Mouse (Mus musculus) gastrocnemius, adult 2 months (tissue): ENCODE measurements around the gene Gng7. TPM values are rescaled to one million over a fixed set of nuclear protein-coding genes. Genes with fewer than 3 reads are reported as not detected.
A peak's percentile ranks its signal among the peaks of the same experiment; 100 is the strongest.
"Not testable (repeated sequence)": the region's sequence is repeated elsewhere in the genome, so short reads cannot be mapped to it uniquely, and the experiment has no call there.

Experiments
- DNase-seq: peaks from one replicate; pipeline ENCODE4 v3.0.0; 2022
- H3K27ac ChIP-seq: fragments of 200-600 bp; 2 replicates; pipeline ENCODE4 v1.8.1; 2022; ENCODE audit warnings: mild to moderate bottlenecking
- H3K4me3 ChIP-seq: fragments of 200-600 bp; 2 replicates; pipeline ENCODE4 v1.8.1; 2022; ENCODE audit warnings: mild to moderate bottlenecking, moderate library complexity
- CTCF ChIP-seq: fragments of 200-600 bp; IDR thresholded peaks from 2 replicates; pipeline ENCODE4 v1.8.1; 2022; ENCODE audit warnings: antibody characterized with exemption, mild to moderate bottlenecking, moderate library complexity
- intact Hi-C: fragments of 180-260 bp; cut with DNase I; formaldehyde crosslinking; loops from one replicate; pipeline ENCODE4 v1.15.1; 2025
- long read RNA-seq, 2 experiments: library from polyadenylated mRNA; stranded (forward); transcript quantifications; one replicate each; pipeline ENCODE4 v2.0.0; 2021
- total RNA-seq, 2 experiments: library from RNA; stranded (reverse); gene quantifications; 2 replicates each; pipeline ENCODE4 v1.2.3; 2021

Gene Gng7
- total RNA-seq = 1 to 10 TPM in 1 of 2 experiments, under 1 TPM in 1; 0.66 to 1.0 TPM
- long read RNA-seq, experiment 1, partial matches to known transcripts = 0 of 4 reads
- long read RNA-seq, experiment 1, other reads (novel, unspliced or antisense) = 0 of 4 reads
- long read RNA-seq, experiment 2 = 0 reads

GRCm38 (mm10) chr10:81014393-81015384, at the start of gene Gng7:
TSS of gene Gng7 (minus strand) at chr10:81014945.
- DNase-seq = peak; percentile 98
- intact Hi-C loops = no loop called here
- TF ChIP-seq CTCF = no peak
- peak within 1 kb of the TSS; percentile 71 for H3K4me3 ChIP-seq
- H3K27ac ChIP-seq = peak within 1 kb of the TSS; percentile 68

DNA sequence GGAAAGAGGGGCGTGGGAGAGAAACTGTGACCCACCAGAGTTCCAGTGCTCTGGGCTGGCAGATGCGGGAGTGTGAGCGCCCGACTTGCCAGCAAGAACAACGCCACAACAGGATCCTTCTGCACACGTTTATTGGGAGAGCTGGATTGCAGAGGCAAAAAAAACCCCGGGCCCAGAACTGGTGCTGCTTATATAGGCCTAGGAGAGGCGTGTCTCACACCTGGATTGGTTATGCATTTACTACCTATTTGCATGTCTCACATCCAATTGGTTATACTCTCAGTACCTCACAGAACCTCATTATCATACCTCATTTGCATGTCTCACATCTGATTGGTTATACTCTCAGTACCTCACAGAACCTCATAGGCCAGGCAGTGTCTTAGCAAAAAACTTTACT, 49.8 kb upstream of the Gng7 start:
- H3K27ac ChIP-seq, DNase-seq, H3K4me3 ChIP-seq, intact Hi-C loops: not testable (repeated sequence)

DNA sequence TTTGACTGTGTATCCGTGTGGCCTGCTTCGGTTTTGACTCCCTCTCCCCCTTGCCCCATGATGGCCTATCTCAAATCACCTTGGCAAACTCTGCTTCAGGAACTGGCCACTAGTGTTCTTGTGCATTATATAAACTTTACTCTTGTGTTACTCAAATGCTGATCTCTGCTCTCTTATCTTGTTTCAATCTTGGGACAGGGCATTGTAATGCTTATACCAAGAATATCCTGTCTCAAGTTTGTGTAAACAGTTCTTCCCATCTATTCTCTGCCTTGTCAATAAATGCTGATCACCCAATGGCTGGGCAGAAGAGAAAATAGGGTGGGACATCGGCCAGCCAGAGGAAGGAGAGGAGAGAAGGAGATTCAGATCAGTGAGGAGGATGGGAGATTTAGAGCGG, 48.0 kb upstream of the Gng7 start:
- intact Hi-C loops = no loop called here
- H3K4me3 ChIP-seq = no peak overlapping the region
- no peak overlapping the region for H3K27ac ChIP-seq
- no peak for DNase-seq
- TF ChIP-seq CTCF = no peak

DNA sequence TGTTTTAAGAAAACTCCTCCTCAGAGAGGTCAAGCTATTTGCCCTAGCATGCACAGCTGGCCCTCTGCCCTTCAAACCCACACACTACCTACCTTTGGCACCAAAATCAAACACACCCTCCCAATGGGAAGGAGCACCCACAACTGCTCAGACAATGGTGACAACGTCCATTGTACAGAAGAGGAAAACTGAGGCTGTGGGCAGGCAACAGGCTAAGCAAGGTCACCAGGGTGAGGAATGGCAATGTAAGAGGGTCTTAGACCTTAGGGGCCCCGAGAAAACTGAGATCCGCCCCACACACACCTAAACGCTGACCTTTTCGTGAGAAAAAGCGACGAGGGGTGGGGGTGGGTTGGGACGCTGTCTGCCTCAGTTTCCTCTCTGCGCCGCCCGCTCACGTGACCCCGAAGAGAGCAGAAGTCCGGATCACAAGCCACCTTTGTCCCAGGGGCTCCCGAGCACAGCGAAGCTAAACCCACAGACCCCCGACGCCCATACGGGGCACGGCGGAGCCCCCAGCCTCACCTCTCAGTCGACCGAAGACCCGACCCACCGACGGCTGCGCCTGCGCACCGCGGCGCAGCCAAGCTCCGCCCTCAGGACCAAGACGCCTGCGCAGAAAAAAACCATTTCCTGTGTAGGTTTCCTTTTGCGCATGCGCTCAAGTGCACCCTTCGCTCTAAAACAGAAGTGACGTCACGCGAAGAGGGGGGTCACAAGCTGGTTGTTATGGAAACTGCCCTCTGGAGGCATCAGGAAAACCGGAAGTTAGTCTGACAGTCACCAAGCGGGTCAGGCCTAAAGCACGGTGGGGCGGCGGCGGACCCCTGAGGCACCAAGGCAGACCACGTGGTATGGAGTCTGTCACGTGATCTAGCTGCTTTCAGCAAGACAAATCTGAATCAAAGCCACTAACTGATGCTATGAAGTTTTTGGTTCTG, 45.1 kb upstream of the Gng7 start, which contains the start of gene Sgta:
Gene Sgta, minus strand, starts transcription at position 579 of the 941 bp plus-strand sequence.
- H3K27ac ChIP-seq = peak within 1 kb of the TSS; percentile 96
- intact Hi-C loops = no loop called here
- H3K4me3 ChIP-seq = peak within 1 kb of the TSS; percentile 85
- DNase-seq = peak; percentile 98
- no peak for TF ChIP-seq CTCF

- intact Hi-C loops = no loop called here
- Histone ChIP-seq H3K27ac (peak overlapping the region; percentile 96), H3K4me3 (peak overlapping the region; percentile 85)
- TF ChIP-seq CTCF = no peak
- no peak for DNase-seq
These were observed 44.2 kb upstream of the Gng7 start for GRCm38 (mm10) chr10:81058896-81059295.

DNA sequence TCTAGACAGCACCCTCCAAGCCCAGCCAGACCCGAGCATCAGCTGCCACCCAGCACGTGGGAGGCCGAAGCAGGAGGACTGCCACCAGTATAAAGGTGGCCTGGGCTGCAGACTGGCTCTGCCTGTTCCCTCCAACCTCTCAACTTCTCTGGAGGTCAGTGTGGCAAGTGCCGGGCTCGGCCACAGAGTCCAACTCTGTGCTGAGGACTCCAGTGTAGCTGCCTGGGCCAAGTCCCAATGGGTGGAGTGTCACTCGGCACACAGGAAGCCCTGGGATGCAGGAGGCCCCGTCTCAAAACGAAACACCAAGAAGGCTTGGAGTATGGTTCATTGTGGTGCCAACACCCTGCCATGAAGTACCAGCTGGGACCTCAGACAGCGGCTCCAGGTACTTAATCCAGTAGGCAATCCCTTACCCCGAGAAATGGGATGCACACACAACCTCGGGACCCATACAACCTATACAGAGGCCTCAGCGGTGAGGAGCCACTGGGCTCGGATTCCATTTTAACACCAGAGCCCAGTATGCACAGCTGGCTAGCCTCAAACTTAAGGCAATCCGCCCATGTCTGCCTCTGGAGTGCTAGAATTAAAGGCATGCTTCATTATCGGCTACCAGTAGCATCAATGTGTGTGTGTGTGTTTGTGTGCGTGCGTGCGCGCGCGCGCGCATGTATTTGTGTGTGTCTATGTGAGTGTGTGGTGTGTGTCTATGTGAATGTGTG, 42.8 kb upstream of the Gng7 start:
- DNase-seq = no peak
- H3K27ac ChIP-seq = peak overlapping the region; percentile 46
- TF ChIP-seq CTCF = no peak
- 0 out of 2 replicates have a peak overlapping the region, but pooled peaks have one; percentile 9 for H3K4me3 ChIP-seq
- intact Hi-C loops = no loop called here

GRCm38 (mm10) chr10:81055802-81056340, 41.1 kb upstream of the Gng7 start:
- DNase-seq, intact Hi-C loops, H3K4me3 ChIP-seq: not testable (repeated sequence)
- peak overlapping the region; percentile 20; the same call in 1 of the 2 replicates for H3K27ac ChIP-seq

- Histone ChIP-seq H3K27ac (peak overlapping the region; percentile 20; the same call in 1 of the 2 replicates), H3K4me3 (no peak overlapping the region)
- intact Hi-C loops = no loop called here
- no peak for TF ChIP-seq CTCF
- DNase-seq = no peak
These were observed 40.4 kb upstream of the Gng7 start for GRCm38 (mm10) chr10:81055169-81055568.

DNA sequence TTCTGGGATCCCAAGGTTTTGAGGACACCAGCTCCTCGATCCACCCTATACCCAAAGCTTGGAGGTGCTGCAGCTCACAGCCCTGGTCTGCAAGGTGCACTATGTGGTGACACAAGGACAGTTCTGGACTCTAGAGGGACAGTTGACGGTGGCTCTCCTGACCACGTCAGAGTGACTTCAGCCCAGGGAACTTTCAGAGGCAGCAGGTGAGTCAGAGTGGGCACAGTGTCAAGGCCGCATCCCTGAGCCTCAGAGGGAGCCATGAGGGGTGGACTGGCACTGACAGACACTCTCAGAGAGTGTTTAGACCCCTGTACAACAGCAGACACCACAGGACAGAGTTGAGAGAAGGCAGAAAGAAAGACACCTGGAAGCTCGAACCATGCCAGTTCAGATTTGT, 37.8 kb upstream of the Gng7 start:
- no peak overlapping the region for H3K27ac ChIP-seq
- DNase-seq = no peak
- intact Hi-C loops = no loop called here
- TF ChIP-seq CTCF = no peak
- no peak overlapping the region for H3K4me3 ChIP-seq

GRCm38 (mm10) chr10:81051133-81051532, 36.4 kb upstream of the Gng7 start:
- H3K27ac ChIP-seq = no peak overlapping the region
- TF ChIP-seq CTCF = no peak
- no peak for DNase-seq
- intact Hi-C loops = no loop called here
- H3K4me3 ChIP-seq = no peak overlapping the region

DNA sequence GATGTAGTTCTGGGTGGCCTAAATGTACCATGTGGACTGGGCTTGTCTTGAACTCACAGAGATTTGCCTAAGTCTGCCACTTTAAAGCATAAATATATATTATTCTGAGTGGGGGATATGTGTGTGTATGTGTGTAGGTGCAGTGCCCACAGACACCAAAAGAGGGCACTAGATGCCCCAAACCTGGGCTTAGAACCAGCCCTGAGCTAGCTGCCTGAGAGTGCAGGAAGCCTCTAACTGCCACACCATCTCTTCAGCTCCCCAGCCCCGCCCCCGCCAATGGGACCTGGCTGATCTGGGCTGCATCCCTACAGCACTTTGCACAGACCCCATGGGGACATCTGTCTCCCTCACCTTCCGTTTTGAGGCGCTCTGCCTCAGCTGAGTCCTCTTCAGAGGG, 35.9 kb upstream of the Gng7 start:
- Histone ChIP-seq H3K27ac (no peak overlapping the region), H3K4me3 (no peak overlapping the region)
- TF ChIP-seq CTCF = peak; percentile 44
- intact Hi-C loops = no loop called here
- no peak for DNase-seq

DNA sequence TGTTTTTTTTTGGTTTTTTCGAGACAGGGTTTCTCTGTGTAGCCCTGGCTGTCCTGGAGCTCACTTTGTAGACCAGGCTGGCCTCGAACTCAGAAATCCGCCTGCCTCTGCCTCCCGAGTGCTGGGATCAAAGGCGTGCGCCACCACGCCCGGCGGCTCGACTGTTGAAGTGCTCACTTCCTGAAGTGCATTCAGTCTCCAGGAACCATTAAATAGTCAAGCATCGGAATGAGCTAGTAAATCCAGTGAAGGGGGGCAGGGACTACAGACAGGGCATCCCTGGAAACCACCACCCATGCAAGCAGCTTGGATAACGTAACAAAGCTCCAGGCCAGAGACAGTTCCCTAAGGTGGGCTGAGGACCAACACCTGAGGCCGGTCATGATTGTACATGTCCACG, 30.5 kb upstream of the Gng7 start:
- intact Hi-C loops, H3K27ac ChIP-seq, H3K4me3 ChIP-seq, DNase-seq: not testable (repeated sequence)
